Mouse (Mus musculus) CD8-positive naive resting alpha-beta T cell, adult 2 months (primary cell): Measurements from ENCODE around the gene Sptssa.

Experiments used
- DNase-seq, 2 experiments: peaks; one replicate each; pipeline ENCODE4 v3.0.0; 2022; ENCODE audit warnings: low read depth in 2 of 2, low spot score in 2 of 2

The Sptssa gene

GRCm38 (mm10) chr12:54655292-54656038 lies 908 bp downstream of the Sptssa start:
- no peak for DNase-seq

GRCm38 (mm10) chr12:54654741-54655140 lies 1.6 kb downstream of the Sptssa start:
- no peak for DNase-seq

GRCm38 (mm10) chr12:54654141-54654540 lies 2.2 kb downstream of the Sptssa start:
- DNase-seq, result no peak

GRCm38 (mm10) chr12:54652346-54652745 lies 4.0 kb downstream of the Sptssa start:
- DNase-seq, result no peak

GRCm38 (mm10) chr12:54651820-54652219 lies 4.6 kb downstream of the Sptssa start:
- DNase-seq, result no peak

GRCm38 (mm10) chr12:54651158-54651557 lies 5.2 kb downstream of the Sptssa start:
- DNase-seq, result no peak

- no peak for DNase-seq
Measured at GRCm38 (mm10) chr12:54644947-54645346, 11.4 kb downstream of the Sptssa start.

- no peak for DNase-seq
Measured at GRCm38 (mm10) chr12:54643320-54643892, 13.0 kb downstream of the Sptssa start.

- DNase-seq, result no peak
Measured at GRCm38 (mm10) chr12:54641374-54641773, 15.0 kb downstream of the Sptssa start.

GRCm38 (mm10) chr12:54640259-54640658 lies 16.1 kb downstream of the Sptssa start:
- no peak for DNase-seq

- DNase-seq, result no peak
Measured at GRCm38 (mm10) chr12:54637033-54637432, 19.3 kb downstream of the Sptssa start.

- DNase-seq, result no peak
Measured at GRCm38 (mm10) chr12:54632141-54632540, 24.2 kb downstream of the Sptssa start.

GRCm38 (mm10) chr12:54621942-54622341 lies 34.4 kb downstream of the Sptssa start:
- no peak for DNase-seq

GRCm38 (mm10) chr12:54620042-54620705 lies 36.2 kb downstream of the Sptssa start:
- no peak for DNase-seq

- no peak for DNase-seq
Measured at GRCm38 (mm10) chr12:54608988-54609387, 47.4 kb downstream of the Sptssa start.

- DNase-seq, result no peak
Measured at GRCm38 (mm10) chr12:54605203-54605602, 51.2 kb downstream of the Sptssa start.

- DNase-seq, result no peak
Measured at GRCm38 (mm10) chr12:54603542-54604167, 52.7 kb downstream of the Sptssa start.

- DNase-seq, result no peak
Measured at GRCm38 (mm10) chr12:54600482-54600881, 55.9 kb downstream of the Sptssa start.

- DNase-seq, result no peak
Measured at GRCm38 (mm10) chr12:54598358-54598757, 58.0 kb downstream of the Sptssa start.

GRCm38 (mm10) chr12:54596715-54597114 lies 59.7 kb downstream of the Sptssa start:
- DNase-seq, result no peak
